Comparison of ENCODE assay signal across 7 mouse cellular contexts in genomic region chrX:12128165-12129083, GRCm38 (mm10). TPM values are rescaled to one million over a fixed set of nuclear protein-coding genes. Genes with fewer than 3 reads are reported as not detected.
A peak's percentile ranks its signal among the peaks of the same experiment; 100 is the strongest.
DNase-seq lines count a peak whose midpoint lies in the region; ATAC-seq and TF ChIP-seq lines count a peak whose summit lies in the region.

No protein-coding gene starts in this region.

- H3ac ChIP-seq in C2C12 (ENCODE audit: control insufficient read depth, insufficient read length, low read depth), result peak overlapping the region; percentile 72

- peak; percentile 63 for ATAC-seq in embryonic facial prominence, embryonic 13.5 days (ENCODE audit: insufficient number of reproducible peaks, insufficient read depth, low FRiP score, low TSS enrichment, low read depth)
- peak; percentile 73 for ATAC-seq in limb, embryonic 15.5 days (ENCODE audit: insufficient number of reproducible peaks, low FRiP score, low TSS enrichment, low read depth)
- ATAC-seq in midbrain, embryonic 15.5 days (replicated peaks), result peak; percentile 78

- H3K79me3 ChIP-seq in C2C12 (ENCODE audit: low read depth), result peaks cover 2% of the 10 kb centered on the region

- no peaks in the 10 kb centered on the region for H3K36me3 ChIP-seq in C2C12 (ENCODE audit: control insufficient read depth, insufficient read depth)
- H3K36me3 ChIP-seq in ES-Bruce4 (ENCODE audit: control insufficient read depth, insufficient read depth, low read length, poor library complexity, severe bottlenecking), result no peaks in the 10 kb centered on the region
- H3K36me3 ChIP-seq in embryonic facial prominence, embryonic 13.5 days, result no peaks in the 10 kb centered on the region
- H3K36me3 ChIP-seq in limb, embryonic 15.5 days, result no peaks in the 10 kb centered on the region
- H3K36me3 ChIP-seq in midbrain, embryonic 15.5 days (replicated peaks), result no peaks in the 10 kb centered on the region

- peak overlapping the region; percentile 60 for H3K9ac ChIP-seq in ES-Bruce4 (ENCODE audit: low read depth, poor library complexity, severe bottlenecking)
- peak overlapping the region; percentile 79 for H3K9ac ChIP-seq in embryonic facial prominence, embryonic 13.5 days
- H3K9ac ChIP-seq in limb, embryonic 15.5 days, result peak overlapping the region; percentile 40; the same call in 1 of the 2 replicates
- H3K9ac ChIP-seq in midbrain, embryonic 15.5 days, result peak overlapping the region; percentile 68

- H3K4me3 ChIP-seq in C2C12 (ENCODE audit: insufficient read depth, poor library complexity, severe bottlenecking) (peak overlapping the region; percentile 34), ES-Bruce4 (ENCODE audit: low read depth, low read length) (peak overlapping the region; percentile 65)
- H3K4me3 ChIP-seq in embryonic facial prominence, embryonic 13.5 days, result peak overlapping the region; percentile 58
- H3K4me3 ChIP-seq in limb, embryonic 15.5 days, result peak overlapping the region; percentile 56
- peak overlapping the region; percentile 59 for H3K4me3 ChIP-seq in midbrain, embryonic 15.5 days

- H3K4me1 ChIP-seq in ES-Bruce4 (ENCODE audit: control insufficient read depth, insufficient read depth, low read length), result peaks cover 2% of the 10 kb centered on the region
- peaks cover 70% of the 10 kb centered on the region for H3K4me1 ChIP-seq in embryonic facial prominence, embryonic 13.5 days
- peaks cover 40% of the 10 kb centered on the region for H3K4me1 ChIP-seq in limb, embryonic 15.5 days
- peaks cover 44% of the 10 kb centered on the region for H3K4me1 ChIP-seq in midbrain, embryonic 15.5 days

- WGBS in embryonic facial prominence, embryonic 13.5 days, result 4% methylated on average over 45 of the region's 72 CpGs
- 1% methylated on average over 53 of the region's 72 CpGs for WGBS in limb, embryonic 15.5 days
- 3% methylated on average over 49 of the region's 72 CpGs for WGBS in midbrain, embryonic 15.5 days

- intact Hi-C loops in heart, postnatal 25 days (cut with DNase I), result loop anchor here (2.0 to 5.0 kb wide), 2 partner anchors 40 to 51 kb away; no protein-coding TSS in a partner anchor

- no peak for TF ChIP-seq EP300 in ES-Bruce4 (IDR thresholded peaks at IDR 0.05; ENCODE audit: insufficient read depth, low read depth, low read length)

- H3K79me2 ChIP-seq in C2C12 (ENCODE audit: control insufficient read depth, insufficient read depth), result peaks cover 33% of the 10 kb centered on the region

- H3K27me3 ChIP-seq in C2C12 (ENCODE audit: control insufficient read depth, insufficient read depth, insufficient read length) (no peaks in the 10 kb centered on the region), ES-Bruce4 (ENCODE audit: control insufficient read depth, insufficient read depth, low read length, poor library complexity, severe bottlenecking) (peaks cover 22% of the 10 kb centered on the region)
- H3K27me3 ChIP-seq in embryonic facial prominence, embryonic 13.5 days, result peaks cover 98% of the 10 kb centered on the region
- peaks cover 75% of the 10 kb centered on the region for H3K27me3 ChIP-seq in limb, embryonic 15.5 days
- peaks cover 56% of the 10 kb centered on the region for H3K27me3 ChIP-seq in midbrain, embryonic 15.5 days (replicated peaks)

- peak overlapping the region; percentile 64 for H3K4me2 ChIP-seq in embryonic facial prominence, embryonic 13.5 days
- peak overlapping the region; percentile 57 for H3K4me2 ChIP-seq in limb, embryonic 15.5 days
- peak overlapping the region; percentile 60 for H3K4me2 ChIP-seq in midbrain, embryonic 15.5 days

- TF ChIP-seq CTCF in C2C12 (IDR thresholded peaks at IDR 0.05; ENCODE audit: control insufficient read depth, insufficient read depth, insufficient read length) (no peak), ES-Bruce4 (IDR thresholded peaks at IDR 0.05; ENCODE audit: low read depth, low read length) (no peak)

- H3K27ac ChIP-seq in ES-Bruce4 (ENCODE audit: insufficient read depth, low read length), result no peak overlapping the region
- peak overlapping the region; percentile 93 for H3K27ac ChIP-seq in embryonic facial prominence, embryonic 13.5 days
- H3K27ac ChIP-seq in limb, embryonic 15.5 days, result peak overlapping the region; percentile 85
- H3K27ac ChIP-seq in midbrain, embryonic 15.5 days, result peak overlapping the region; percentile 91

- H3K9me3 ChIP-seq in ES-Bruce4 (replicated peaks; ENCODE audit: control insufficient read depth, insufficient read depth, low read length, poor library complexity, severe bottlenecking), result no peaks in the 10 kb centered on the region
- no peaks in the 10 kb centered on the region for H3K9me3 ChIP-seq in embryonic facial prominence, embryonic 13.5 days
- H3K9me3 ChIP-seq in limb, embryonic 15.5 days, result no peaks in the 10 kb centered on the region
- no peaks in the 10 kb centered on the region for H3K9me3 ChIP-seq in midbrain, embryonic 15.5 days

- DNase-seq in heart, postnatal 25 days (ENCODE audit: low spot score), result peak; percentile 16
- DNase-seq in thymus, postnatal 25 days, result peak; percentile 63

- TF ChIP-seq POLR2A in ES-Bruce4 (IDR thresholded peaks at IDR 0.05; ENCODE audit: insufficient read depth, low read length), result no peak

TF ChIP-seq in C2C12, 6 proteins besides CTCF, POLR2A, EP300 and RAD21:
- TF ChIP-seq MYOG (IDR thresholded peaks at IDR 0.05; ENCODE audit: control insufficient read depth, extremely low read depth, insufficient read length) (no peak), CEBPB (IDR thresholded peaks at IDR 0.05; ENCODE audit: low read depth) (no peak), USF1 (IDR thresholded peaks at IDR 0.05; ENCODE audit: low read depth) (no peak), MYOD1 (IDR thresholded peaks at IDR 0.05; ENCODE audit: control insufficient read depth, insufficient read length, low read depth) (no peak), MAX (IDR thresholded peaks at IDR 0.05) (no peak), FOSL1 (IDR thresholded peaks at IDR 0.05; ENCODE audit: insufficient read depth, low read length, poor library complexity, severe bottlenecking) (no peak)

RNA-seq across cellular contexts. Expression of gene Bcor, which starts 31.7 kb away (rescaled TPM):
- 15.2 TPM for polyA plus RNA-seq in C2C12 (2012; fragmentation: generic; extraction: Trizol)
- polyA plus RNA-seq in ES-Bruce4 (2011; ENCODE audit: insufficient read depth, insufficient read length, low read depth, missing spikeins), result 14.9 and 15.8 TPM in 2 replicates
- polyA plus RNA-seq in embryonic facial prominence, embryonic 13.5 days (2015; fragmentation: Nextera tagmentation; extraction: Ambion mirVana), result 16.7 and 17.4 TPM in 2 replicates
- 10 to 100 TPM; 22.0 to 22.7 TPM for total RNA-seq in heart, postnatal 25 days (2021)
- polyA plus RNA-seq in limb, embryonic 15.5 days (2015; fragmentation: Nextera tagmentation; extraction: Ambion mirVana), result 12.5 and 12.8 TPM in 2 replicates
- polyA plus RNA-seq in midbrain, embryonic 15.5 days (2015; fragmentation: Nextera tagmentation; extraction: Ambion mirVana), result 18.4 and 18.8 TPM in 2 replicates
